Mouse (Mus musculus) right cerebral cortex, postnatal 14 days (tissue): ENCODE data around the gene Bcl2l1.

Experiments used
- DNase-seq: peaks from one replicate; pipeline ENCODE4 v3.0.0; 2022

Bcl2l1 gene

DNA sequence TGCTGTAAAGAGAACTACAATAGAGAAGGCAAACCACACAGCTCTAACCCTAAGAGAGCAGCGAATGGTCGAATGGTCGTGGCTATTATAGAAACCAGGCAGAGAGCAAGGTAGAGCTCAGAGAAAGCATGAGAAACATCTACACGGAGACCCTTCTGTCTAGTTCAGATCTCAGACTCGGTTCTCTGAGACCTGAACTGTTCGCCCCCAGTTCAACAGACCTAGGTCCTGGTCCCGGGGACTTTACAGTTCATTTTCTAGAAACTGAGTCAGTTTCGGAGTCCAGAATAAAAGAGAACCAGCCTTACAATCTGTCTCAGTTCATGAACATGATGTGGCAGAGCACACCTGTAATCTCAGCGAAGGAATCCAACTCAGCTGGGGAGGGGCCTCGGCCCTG lies 97.0 kb downstream of the Bcl2l1 start:
- DNase-seq, result no peak

DNA sequence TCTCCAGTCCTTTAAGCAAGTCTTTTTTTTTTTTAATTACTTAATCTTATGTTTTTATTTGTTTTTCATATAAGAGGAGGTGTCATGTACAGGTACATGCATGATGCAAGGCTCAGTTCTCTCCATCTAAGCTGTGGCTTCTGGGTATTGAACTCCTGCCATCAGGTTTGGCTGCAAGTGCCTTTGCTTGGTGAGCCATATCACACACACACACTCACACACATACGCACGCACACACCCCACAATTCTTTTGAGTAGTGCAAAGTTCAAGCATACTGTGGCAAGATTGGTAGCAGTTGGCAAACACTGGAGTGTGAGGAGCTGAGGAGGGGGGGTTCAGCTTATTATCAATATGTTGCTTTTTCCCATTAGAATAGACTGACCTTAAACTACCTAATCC lies 98.3 kb downstream of the Bcl2l1 start:
- no peak for DNase-seq
